Mouse (Mus musculus): Measurements from ENCODE around the gene Col25a1.

Gene Col25a1

DNA sequence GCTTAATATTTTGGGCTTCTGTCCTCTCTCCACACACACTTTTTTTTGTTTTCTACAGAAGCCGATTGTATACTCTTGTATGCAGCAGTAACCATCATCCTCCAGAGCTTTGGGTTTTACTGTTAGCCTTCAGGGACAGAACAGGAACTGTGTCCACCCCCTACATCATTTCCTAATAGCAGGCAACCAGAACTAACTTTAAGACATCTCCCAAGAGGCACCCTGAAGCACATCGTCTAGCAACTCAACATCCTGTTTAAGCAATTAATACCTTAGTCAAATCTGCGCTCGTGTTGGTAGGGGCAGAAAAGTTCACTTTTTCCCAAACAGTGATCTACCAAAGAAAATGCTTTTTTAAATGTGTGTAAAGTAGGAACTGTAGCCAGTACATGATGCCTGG lies 357.5 kb downstream of the Col25a1 start:
- DNase-seq, result no peak

DNA sequence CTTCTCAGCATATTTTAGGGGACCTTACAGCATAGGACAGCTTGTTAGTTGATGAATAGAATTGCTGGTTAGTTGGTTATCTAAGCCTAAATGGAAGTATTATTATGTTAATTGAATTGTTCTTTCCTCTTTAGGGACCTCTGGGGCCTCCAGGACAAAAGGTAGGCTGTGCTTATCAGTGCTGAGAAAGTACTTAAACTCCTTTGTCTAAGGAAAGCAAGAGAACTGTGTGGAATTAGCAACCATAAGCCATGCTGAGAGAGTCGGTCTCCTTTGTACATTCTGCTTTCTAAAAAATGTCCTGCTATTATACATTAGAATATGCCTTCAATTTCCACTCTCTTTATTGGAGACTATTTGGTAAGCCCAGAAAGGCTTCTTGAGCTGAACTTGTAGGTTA lies 362.9 kb downstream of the Col25a1 start:
- no peak for DNase-seq

- peak; percentile 14 for DNase-seq
Observed at GRCm38 (mm10) chr3:130494665-130495396, 363.5 kb downstream of the Col25a1 start.

DNA sequence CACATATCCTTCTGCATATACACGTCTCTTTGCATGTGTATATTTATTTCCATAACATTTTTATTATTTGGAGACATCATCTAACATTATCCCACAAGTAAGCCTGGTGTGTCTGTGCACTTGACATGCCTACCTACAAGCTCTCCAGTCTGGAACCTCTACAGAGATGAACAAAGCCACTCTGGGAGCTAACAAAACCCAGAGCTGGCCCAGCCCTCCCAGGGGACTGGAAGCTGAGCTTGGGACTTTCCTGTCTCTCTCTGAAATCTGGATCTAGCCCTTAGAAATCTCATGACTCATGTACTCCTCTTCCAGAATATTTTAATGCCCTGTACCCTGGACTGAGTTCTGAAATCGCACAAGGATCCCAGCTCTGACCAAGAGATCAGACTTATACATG lies 365.7 kb downstream of the Col25a1 start:
- DNase-seq, result no peak

GRCm38 (mm10) chr3:130501713-130502112 lies 370.4 kb downstream of the Col25a1 start:
- DNase-seq, result no peak

DNA sequence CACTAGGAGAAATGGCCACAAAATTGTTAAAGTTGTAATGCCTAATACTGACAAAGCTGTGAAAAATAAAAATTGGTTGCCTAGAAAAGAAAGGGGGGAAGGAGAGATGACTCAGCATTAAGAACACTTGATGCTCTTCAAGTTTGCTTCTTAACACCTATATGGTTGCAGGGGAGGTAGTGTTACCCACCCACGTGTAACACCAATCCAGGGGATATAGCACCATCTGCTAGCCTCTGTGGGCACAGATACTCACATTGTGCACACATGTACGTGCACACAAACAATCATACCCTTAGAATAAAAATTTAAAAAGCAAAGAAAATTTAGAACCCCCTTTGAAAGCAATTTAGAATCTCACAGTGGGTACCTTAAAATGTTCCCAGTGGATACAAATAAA lies 377.0 kb downstream of the Col25a1 start:
- DNase-seq, result no peak

DNA sequence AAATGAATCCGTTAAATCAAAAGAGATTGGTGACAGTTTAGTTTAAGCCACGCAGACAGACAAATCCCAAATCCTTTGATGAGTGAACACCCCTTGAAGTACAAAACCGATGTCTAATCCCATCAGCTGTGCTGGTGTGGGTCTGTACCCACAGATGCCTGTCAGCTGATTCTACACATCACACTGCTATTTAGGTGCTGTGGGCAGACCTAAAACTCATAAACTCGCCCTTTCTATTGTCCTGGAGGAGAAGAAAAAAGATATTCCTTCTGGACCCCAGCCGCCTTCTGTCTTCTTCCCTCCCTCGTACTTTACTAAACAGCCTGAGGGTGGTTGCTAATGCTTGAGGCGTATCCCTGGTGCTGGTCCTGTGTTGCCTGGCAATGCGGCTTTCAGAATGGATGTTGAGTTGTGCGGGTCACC lies 387.2 kb downstream of the Col25a1 start:
- DNase-seq, result peak; percentile 13

- no peak for DNase-seq
Observed at GRCm38 (mm10) chr3:130521834-130522476, 390.7 kb downstream of the Col25a1 start.

- DNase-seq, result no peak
Observed at GRCm38 (mm10) chr3:130523019-130523418, 391.7 kb downstream of the Col25a1 start.

- DNase-seq, result no peak
Observed at GRCm38 (mm10) chr3:130524367-130525137, 393.3 kb downstream of the Col25a1 start.

- no peak for DNase-seq
Observed at GRCm38 (mm10) chr3:130535021-130535420, 403.7 kb downstream of the Col25a1 start.

GRCm38 (mm10) chr3:130541541-130541940 lies 410.2 kb downstream of the Col25a1 start:
- no peak for DNase-seq

- DNase-seq, result no peak
Observed at GRCm38 (mm10) chr3:130545995-130546394, 414.7 kb downstream of the Col25a1 start.

- DNase-seq, result no peak
Observed at GRCm38 (mm10) chr3:130549066-130549465, 417.8 kb downstream of the Col25a1 start.

DNA sequence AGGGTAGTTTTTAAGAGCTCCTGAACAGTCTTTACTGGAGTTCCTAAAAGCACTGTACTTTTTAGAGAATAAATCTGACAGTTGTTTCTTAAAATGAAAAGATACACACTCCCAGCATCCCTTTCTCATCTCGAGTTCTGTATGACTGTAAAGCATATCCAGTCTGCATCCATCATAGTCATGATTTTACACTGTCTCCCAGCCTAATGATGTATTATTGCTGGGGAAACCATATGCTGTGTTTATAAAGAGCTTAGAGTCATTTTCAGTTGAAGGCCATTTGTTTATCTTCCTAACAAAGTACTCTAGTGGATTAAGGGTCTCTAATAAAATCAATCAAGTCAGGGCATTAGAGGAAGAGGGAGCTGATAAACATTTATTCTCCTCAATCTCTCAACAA lies 425.0 kb downstream of the Col25a1 start:
- DNase-seq, result no peak

GRCm38 (mm10) chr3:130565586-130565985 lies 434.3 kb downstream of the Col25a1 start:
- DNase-seq, result no peak

DNA sequence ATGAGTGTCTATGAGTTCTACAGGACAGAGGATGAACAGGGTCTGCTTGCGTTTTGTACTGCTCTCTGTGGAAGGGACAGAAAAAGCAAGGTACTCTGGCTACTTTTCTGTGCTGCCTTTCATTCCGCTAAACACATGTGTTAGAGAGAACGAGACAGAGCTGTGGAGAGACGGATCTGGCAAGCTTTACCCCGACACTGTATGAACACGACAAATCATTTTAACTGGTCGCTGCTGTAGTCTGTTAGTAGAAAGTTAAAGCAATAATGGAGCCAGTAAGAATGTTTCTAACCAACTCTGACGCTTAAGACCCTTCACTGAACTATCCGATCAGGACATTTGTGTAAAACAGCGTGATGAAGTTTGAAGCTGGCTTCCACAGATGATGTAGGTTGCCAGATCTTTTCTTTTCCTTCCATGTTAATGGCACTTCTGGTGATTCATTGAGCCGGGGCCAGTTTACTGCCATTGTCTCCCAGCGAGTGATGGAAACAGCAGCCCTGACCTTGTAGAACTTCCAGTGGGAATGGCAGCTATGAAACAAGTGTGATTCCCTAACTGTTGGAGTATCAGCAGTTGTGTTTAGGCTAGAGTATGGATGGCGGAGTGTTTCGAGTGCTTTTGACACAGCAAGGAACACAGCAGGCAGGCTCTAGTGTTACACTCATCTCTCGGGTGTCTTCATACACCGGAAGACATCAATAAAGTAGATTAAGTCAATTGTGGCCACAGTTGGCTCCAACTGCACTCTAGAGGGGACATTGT lies 437.2 kb downstream of the Col25a1 start:
- no peak for DNase-seq

DNA sequence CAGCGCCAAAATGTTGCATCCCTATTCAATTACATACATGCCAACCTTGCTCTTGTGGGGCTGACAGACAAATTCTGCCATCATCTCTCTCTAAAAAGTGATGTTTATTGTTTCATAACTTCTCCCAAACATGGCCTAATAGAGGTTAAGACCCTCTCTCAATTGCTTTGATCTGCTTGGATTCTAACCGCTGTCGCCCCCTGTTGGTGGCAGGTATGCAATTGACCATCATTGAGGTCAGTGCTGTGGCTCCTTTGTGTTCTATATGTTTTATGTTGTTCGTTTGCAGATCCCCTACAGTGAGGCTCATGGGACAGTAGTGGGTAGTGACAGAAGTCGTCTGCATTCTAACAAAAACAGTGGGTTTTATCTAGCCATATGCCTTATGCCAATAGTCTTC lies 441.9 kb downstream of the Col25a1 start:
- DNase-seq, result no peak

DNA sequence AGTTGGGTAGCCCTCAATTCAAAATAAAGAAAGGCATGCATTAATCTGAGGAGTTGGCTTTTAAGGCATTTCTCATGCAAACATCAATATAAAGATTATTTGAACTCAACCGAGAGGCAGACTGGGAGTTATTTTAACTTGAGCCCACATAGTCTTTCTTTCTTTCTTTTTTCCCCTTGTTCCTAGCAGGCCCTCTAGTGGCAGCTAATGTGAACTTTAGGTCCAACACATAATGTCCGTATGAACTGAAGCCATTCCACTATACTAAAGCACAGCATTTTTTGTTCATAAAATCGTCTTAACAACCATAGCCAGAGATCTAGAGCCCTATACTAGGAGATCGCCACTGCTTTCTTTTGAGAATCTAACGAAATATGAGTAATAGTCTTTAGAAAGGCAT lies 443.4 kb downstream of the Col25a1 start:
- DNase-seq, result peak; percentile 42

DNA sequence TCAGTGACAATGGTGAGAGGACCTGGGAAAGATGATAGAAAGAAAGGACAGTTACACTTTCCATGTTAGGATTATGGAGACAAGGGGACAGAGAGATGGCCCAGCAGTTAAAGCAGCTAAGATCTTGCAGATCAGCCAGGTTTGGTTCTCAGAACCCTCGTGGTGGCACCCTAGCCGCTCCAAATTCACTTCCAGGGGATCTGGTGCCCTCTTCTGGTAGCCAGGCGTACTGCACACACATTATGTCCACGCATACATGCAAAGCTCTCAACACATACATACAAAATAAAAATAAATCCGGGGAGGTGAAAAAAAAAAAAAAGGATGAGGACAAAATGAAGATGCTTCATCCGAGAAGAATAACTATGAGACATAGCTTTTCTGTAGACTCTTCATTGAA lies 445.4 kb downstream of the Col25a1 start:
- peak; percentile 43 for DNase-seq

DNA sequence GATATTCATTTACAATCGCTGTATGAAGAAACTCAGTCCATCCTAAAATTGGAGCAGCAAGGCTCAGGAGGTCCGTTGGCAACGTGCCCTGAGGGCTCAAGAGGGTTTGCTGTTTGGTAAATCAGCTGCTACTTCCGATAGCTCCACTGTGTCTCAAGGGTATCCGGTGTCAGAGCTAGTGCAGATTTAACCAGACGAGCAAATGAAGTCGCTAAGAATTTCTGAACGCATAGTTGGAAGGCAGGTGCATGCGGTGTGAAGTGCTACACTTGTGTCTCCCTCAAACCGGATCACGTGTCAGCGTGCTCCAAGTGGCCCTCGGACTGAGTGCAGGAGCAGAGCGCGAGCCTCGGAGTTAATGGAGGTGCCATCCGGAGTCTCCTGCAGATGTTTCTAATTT lies 448.2 kb downstream of the Col25a1 start:
- no peak for DNase-seq

DNA sequence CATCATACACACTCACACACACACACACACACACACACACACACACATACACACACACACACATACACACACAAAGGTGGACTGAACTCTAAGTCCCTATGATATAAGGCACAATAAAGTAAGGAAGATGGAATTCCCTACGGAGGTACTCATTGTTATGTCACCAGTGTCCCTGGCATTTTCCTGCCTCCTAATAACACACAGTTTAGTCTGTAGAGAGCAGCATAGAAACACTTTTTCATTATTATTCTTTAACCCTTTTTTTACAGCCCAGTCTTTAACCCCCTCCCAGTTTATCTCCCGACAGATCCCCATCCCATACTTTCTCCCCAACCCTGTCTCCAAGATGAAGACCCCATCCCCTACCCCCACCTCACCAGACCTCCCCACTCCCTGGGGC lies 450.3 kb downstream of the Col25a1 start:
- no peak for DNase-seq
